Mouse (Mus musculus) thymus, postnatal 36 days (tissue): ENCODE data around the gene Tomm34.

Experiments
- DNase-seq, 2 experiments: peaks; one replicate each; pipeline ENCODE4 v3.0.0; 2022; ENCODE audit warnings: mixed read lengths in 2 of 2

Tomm34 gene

DNA sequence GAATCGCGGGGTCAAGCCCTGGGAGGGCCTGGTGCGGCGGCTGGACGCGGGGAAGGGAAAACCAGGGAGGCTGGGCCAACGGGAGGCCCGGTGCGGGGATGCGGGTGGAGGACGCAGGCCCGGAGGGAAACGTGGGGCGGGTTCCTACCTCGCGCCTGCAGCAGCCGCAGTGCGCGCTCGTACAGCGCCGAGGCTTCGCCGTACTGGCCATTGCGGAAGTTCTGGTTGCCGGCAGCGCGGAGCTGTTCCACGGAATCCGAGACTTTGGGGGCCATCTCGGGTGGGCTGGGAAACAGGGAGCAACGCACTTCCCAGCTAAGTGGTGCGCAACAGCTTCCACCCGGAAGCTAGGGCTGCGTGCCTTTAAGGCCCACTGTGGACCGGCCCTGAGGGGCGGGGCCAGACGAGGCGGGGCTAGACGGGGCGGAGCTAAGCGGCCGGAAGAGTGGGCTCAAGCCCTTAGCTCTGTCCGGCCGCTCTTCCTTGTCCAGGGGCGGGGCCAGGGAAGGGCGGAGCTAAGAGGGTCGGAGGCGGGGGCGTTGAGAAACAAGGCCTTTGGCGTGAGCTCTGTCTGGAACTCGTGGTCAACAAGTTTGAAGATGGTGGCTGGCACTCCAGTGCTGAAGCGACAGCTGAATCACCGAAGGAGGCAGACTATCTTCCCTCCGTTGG is at the start of gene Tomm34:
Tomm34 (minus strand) TSS at position 405 of the 672 bp plus-strand sequence.
- DNase-seq: peak; percentile 90 to 92

DNA sequence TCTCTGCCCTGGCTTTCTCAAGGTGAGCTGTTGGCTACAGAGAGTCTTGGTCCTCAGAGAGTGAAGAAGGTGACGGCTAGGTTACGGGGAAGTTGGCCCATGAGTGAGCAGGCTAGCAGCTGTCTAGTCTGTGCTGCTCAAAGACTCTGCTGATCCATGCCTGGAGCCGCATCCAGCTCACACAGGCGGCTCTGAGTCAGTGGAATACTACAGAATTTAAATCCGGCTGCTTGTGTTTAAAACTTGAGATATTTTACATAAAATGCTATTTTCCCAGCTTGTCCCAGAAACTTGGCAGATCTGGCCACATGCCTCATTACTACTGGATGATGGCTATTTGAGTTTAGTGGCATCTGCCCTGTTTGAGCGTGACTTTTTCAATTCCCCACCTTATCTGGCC is 48.5 kb upstream of the Tomm34 start:
- no peak for DNase-seq

DNA sequence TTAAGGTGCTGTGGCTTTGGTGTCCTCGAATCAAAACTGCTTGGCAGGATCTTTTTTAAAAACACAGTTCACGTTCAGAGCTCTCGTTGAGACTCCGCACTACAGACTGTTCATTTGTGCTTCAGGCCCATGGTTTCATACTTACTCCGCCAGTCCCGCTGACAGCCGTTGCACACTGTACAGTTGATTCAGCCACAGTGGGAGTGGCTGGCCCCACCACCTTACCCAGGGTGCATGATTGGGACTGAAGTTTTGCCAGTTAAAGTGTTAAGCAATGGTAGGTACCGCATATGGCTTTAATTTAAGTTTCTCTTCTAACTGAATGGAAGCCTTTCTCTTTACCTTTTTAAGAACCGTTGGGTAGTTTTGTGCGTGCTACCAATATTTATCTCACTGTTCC is 44.6 kb upstream of the Tomm34 start:
- no peak for DNase-seq

DNA sequence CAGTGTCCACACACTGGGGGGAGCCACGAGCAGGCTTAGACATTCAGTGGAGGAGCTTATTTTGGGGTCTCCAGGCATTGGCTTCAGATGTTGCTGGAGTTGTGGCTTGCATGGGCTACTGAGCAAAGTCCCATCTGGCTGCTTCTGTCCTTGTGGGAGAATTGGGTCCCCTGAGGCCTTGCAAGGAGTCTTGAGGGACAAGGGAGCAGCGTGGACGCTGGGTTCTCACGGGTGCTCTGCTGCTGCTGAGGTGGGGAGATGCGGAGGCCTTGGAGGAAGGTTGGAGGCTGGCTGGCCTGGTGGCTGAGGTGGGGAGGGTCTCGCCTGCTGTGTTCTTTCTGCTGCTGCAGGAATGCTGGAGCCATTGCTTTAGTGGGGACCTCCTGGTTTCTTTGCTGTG is 43.1 kb upstream of the Tomm34 start:
- DNase-seq: no peak

DNA sequence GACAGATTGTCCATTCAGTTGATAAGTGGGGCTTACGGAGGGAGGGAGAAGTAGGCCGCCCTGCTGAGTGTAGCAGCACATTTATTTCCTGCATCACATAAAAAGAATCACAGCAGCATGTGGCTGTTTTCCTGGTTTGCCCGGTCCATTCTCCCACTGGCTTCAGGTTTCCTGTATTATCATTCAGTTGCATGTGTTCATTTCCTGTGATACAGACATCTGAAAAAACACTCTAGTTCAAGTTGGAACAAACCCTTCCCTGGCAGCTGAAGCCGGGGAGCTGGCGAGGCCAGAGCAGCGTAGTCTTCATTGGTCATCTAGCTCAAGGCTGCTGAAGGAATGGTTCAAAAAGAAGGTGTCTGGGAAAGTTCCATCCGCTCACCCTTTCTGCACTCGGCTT is 40.6 kb upstream of the Tomm34 start:
- DNase-seq: no peak

DNA sequence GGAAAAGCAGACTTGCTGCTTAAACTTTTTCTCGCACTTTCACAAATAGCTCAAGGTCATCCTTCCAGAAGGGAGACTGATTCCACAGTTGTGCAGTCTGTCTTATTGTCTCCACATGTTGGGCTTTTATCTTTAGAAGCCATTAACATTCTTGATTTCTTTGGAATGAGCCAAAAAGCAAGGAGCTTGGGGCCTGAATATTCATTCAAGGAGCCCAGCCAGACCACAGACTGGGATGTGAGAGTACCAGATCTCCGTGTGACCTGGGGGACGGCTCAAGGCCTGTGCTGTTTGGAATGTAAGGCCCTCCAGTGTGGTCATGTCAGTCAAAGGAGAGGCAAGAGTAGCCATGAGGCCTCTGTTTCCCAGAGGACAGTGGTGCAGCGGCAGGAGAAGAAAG is 37.5 kb upstream of the Tomm34 start:
- no peak for DNase-seq

DNA sequence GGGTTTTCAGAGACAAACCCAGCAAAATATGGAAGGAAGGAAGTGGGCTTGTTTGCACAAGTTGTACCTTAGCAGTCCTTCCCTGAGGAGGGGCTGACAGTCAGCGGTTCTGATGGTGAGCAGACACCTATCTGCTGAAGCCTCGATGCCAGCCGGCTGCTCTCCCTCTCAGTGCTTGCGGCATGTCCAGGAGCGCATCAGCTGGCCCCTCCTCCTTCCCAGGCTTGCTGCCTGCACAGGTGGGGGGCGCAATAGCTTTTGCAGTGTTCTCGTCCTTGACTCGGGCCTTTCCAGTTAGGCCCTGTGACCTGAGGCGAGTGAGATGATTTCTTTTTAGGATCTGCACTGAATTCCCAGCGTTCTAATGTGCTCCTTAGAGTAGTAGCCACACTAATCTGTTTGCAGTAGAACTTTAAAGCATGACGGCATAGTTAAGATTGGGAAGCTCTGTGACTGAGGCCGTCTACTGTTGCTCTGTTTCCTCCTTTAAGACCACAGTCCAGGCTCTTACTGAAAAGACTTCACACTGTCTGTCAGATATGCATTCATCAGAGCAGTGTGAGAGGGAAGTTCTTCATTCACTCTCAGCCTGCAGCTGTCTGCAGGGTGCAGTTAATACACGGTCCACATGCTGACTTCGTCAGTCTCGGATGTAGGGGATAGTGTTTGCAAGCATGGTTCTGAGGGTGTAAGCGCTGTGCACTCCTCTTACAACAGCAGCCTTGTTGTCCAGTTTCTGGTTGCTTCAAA is 36.3 kb upstream of the Tomm34 start:
- no peak for DNase-seq

DNA sequence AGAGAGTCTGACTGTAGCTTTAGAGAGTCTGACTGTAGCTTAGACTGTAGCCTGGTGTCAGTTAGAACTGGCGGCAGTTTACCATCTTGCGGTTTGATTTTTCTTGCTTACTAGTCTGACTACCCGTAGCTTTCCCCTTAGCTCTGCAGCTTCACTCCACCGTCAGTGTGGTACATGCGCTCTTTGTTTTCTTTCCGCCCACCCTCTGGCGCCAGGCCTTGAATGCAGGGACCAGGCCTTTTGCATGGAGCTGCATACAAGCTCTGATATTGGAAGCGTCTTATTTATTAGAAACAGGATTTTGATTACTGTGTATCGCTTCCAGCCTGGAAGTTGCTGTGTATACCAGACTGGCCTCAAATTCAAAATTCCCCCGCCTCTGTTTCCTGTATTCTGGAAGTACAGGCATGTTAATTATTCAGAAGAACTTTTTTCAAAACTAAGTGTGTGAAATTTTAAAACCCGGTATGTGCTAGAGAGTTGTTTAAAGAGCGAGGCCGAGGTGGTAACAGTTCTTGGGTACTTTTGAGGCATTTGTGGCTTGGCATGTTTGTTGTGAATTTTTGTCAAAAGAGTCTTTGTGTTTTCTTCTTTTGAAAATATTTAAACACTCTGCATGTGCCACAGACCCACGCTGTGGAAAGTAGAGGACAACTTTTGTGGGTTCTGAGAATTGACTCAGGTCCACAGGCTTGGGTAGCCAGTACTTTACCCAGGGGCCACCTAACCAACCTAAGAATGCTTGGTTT is 35.5 kb upstream of the Tomm34 start:
- DNase-seq: no peak

DNA sequence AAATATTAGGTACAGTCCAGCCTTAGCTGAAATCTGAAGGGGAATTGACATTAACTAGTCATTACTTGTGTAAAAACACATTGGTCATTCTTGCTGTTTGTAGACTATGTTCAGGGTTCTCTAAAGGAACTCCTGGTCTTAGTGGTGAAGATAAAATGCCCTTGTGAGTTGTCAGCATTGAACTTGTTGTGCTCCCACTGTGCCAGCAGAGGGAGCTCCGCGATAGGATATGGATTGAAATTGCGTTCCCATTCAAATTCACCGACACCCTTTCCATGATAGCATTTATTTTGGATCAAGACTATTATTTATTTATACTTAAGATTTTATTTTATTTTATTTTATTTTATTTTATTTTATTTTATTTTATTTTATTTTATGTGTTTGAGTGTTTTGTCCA is 32.5 kb upstream of the Tomm34 start:
- DNase-seq: peak; percentile 53 to 54

DNA sequence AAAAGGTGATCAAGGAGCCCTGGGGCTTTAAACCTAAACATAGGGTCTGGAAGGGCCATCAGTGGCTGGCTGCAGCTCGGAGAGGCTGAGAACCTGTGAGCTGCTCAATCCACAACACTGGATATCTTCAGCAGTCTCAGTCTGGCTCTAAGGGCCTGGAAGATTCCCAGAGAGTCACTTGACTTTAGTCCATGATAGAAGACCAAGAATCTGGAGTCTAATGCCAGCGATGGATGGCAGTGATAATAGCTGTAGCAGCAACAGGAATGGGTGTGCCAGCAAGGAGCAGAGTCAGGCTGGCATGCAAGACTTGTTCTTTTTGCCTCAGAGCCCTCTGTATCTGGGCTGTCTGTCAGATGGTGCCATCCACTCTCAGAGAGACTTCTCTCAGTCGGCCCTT is 31.4 kb upstream of the Tomm34 start:
- DNase-seq: no peak

DNA sequence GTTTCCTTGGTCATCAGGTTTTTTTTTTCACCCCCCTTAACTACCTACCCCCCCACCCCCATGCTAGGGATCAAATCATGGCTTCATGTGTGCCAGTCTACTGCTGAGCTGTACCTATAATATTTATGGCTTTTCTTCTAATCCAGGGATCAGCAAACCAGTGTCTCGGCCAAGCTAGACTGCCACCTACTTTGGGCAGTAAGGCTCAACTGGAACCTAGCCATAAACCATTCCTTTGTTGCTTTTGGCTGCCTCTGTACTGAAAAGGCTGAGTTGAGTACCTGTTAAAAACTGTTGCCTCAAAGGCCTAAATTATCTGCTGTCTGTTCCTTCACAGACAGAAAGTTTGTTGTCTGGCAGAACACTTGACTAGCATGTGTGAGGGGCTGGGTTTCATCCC is 31.0 kb upstream of the Tomm34 start:
- no peak for DNase-seq

DNA sequence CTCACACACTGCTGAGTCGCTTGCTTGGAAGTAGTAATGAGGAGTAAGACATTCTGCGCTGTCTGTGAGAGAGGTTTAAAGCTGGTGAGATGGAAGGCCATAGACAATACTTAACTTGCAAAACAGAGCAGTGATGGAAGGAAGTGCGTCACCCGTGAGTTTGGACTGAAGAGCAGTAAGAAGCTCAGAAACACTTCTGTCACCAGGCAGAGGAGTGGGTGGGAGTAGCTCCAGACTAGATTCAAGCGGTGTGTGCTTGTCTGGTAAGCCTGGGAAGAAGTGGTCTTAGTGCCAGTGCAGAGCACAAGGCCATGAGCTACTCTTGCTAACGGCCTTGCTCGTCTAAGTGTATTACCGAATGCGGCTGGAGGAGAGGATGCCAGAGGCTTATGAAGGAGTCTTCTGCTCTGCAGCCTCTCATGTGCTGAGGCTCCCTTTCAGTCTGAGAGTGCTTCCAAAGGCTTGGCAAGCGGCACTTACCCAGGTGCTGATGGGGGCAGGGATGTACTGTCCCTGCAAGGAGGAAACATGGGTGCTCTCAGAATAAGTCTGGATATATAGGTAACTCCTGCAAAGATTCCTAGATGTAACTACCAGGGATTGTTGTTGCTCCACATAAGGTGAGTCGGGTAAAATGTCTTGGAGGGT is 27.8 kb upstream of the Tomm34 start:
- no peak for DNase-seq

DNA sequence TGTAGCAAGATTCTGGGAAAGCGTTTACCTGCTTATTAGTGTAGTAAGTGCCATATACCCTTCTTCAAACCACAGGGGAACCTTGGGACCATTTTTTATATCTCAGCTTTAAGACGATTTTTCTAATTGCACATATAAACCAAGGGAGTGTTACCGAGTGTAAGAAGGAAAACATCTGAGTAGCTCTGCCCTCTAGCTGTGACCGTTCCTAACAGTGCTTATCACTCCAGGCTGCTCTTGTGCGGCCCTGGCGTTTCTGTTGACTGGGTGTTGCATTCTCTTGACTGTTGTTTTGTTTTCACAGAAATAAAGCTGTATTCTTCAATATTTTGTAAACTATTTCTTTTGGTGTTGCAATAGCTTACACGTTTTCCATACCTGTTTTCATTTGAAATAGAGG is 23.2 kb upstream of the Tomm34 start:
- no peak for DNase-seq

DNA sequence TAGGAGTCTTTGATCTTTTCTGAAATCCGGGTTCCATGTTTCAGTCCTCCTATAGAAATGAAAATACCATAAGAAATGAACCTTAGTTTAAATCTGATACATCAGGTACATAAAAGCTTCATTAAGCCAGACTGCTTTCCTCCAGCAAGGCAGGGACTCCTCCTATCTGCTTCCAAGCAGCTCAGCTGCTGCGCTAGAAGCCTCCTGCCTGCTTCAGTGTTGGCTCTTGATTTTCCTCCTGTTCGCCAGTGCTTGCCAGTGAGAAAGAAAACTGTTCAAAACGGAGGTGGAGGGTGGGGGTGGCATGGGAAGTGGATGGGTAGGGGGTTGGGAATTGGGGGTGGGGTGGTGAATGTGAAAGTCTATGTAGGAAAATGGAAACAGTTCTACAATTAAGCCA is 18.5 kb upstream of the Tomm34 start:
- DNase-seq: no peak

DNA sequence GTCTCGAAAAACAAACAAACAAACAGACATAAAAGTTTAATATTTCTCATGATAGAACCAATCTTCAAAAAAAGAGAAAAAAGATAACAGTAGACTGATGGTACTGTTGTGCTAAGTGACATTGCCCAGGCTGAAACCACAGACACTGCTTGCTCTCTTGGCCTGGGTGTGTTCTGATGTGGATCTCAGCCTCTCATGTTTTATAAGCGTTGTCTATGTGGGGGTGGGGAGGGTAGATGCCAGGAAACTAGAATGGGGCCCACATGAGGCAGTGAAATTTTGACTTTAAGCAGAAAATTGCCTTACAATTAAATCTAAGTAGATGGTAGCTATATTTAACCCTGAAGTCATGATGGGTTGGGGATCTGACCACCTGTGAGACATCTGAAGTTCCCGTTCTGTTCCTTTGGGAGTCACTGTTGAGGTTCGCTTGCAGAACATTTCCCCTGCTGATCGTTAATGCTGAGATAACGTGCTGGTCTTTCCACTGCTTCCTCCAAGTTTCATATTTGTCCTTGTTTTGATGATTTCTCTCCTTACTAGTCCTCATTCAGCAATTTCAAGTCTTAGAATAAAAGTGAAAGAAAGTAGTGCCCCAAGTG is 16.5 kb upstream of the Tomm34 start:
- no peak for DNase-seq

DNA sequence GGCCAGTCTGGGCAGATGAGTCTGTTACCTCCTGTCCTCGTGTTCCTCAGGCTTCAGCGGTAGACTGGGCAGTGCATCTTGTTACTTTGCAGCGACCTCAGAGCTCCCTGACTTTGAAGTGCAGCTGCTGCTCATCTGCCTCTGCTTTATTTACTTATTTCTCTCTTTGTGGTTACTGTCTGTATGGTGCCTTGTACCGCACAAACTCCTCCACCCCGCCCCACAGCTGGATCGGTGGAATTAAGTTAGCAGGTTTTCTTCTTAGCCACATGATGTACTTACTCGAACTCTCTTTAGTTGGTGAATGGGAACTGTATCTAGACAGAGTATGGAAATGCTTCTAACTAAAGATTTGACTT is 13.4 kb upstream of the Tomm34 start:
- peak; percentile 80 to 88 for DNase-seq

DNA sequence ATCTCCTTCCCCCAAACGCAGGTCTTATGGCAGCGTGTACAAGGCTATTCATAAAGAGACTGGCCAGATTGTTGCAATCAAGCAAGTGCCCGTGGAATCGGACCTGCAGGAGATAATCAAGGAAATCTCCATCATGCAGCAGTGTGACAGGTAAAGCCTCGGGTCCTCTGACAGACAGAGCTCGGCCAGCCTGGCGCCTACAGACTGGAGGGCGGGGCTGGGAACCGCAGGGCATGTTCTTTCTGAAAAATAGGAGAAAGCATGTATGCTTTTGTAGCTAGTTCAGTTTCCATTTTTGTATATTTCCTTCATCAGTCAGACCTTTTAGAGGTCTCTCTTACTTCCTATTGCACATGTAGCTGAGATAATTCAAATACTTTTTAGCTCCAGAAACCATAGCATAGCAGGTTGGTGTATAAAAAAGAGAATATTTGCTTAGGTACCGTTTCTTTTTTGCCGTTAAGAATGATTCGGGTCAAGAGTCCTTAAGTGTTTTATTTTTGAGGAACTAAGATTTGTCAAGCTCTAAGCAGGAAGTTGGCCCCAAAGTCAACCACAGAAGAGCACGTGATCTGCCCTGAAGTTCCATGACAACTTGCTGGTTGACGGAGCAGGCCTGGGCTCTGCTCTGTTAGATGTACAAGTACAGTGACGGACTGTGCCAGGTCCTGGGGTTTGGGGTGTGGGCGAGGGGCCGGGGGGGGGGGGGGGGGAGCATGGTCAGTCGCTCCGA is 12.8 kb upstream of the Tomm34 start:
- DNase-seq: peak; percentile 77 to 82

DNA sequence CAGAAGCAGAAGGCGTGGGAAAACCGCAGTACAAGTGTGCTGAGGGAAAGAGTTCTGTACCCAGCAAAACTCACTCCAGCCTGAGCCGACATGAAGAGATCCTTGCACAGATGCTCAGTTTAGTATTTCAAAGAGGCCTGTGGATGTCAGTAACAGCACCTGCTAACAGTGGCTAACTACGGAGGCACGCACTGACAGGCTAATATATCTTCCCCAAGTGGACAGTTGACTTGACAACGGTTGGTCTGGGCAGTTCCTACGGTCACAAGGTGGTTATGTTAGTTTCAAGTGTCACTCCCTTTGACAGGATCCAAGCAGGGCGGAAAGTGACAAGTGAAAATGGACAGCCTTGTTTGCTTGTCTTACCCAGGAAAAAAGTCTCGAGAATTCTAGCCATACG is 11.2 kb upstream of the Tomm34 start:
- DNase-seq: peak in 1 of 2 experiments; percentile 22

DNA sequence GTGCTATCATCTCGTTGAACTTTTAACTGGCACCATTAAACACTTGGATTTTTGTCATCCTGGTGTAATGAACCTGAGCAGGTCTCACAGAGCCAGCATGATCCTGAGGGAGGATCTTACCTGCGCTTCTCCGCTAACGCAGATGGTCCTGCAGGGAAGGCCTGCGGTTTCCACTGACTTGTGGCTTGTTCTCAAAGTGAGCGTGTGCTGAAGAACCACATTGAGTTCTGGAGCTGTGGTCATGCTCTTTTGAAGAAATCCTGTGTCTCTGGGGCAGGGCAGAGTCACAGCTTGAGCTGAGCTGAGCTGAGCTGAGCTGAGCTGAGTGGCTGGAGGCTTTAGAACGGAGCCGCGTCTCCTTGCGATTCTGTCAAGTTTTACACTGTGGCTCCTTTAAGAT is 10.6 kb upstream of the Tomm34 start:
- peak; percentile 51 to 67 for DNase-seq

DNA sequence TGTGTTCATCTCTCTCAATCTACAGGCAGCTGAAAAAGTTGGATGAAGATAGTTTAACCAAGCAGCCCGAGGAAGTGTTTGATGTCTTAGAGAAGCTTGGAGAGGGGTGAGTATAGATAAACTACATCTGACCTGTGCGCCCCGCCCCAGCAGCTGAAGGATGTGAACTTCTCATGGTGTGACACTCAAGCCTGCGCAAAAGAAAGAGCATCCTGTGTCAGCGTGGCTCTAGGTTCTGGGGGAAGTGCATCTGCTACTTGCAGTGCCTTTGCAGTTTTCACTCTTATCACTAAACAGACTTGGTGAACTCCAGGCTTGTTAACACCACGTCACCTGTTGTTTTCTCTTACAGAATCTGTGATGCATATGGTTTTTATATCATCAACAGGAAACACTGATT is 8.5 kb upstream of the Tomm34 start:
- peak; percentile 71 to 86 for DNase-seq

DNA sequence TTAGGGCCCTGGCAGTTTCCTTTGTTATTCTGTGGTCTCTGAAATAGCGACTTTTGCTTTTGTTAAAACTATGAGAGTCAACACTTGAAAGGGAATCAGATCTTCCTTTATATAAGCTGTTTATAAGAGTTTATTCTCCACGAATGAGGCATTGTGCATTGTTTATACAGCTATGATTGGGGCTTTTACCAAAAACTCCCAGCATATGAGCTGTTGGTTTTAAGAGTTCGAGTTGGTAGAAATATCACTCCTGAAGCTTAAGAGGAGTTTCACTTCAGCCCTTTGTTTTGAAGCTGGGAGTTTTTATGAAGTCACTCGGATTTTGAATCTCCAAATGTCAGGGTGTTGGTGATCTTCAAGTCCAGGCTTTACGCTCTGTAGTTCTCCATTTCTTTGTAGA is 6.9 kb upstream of the Tomm34 start:
- DNase-seq: no peak

DNA sequence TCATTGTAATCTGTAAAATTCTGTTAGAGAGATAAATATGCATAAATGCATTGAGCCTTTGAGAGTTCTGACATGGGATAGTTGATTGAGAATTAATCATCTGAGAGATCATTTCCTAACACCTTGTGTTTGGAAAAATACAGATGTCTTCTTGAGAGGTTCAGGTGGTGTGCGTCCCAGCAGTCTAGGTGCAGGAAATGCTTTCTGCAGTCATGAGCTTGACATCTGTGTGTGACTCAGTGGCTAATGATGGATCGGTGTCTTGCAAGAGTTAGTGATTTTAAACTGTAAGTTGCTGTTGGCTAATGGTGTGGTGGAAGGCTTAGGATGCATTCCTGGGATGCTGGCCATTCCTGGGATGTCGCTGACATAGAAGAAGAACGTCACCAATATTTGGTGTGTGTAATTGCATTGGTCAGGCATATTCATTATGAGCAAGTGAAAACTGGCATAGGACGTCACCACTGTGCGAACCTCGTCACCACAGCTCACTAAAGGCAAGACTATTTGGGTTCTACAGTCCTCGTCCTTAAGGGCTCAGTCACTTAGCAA is 6.0 kb upstream of the Tomm34 start:
- peak in 1 of 2 experiments; percentile 23 for DNase-seq
